Mouse (Mus musculus) heart, adult 2 months (tissue): ENCODE results near the gene Filip1l.
A peak's percentile ranks its signal among the peaks of the same experiment; 100 is the strongest.

ENCODE experiments used
- CTCF ChIP-seq: fragments of 200-600 bp; IDR thresholded peaks from 2 replicates; pipeline ENCODE4 v1.8.1; 2022; ENCODE audit warnings: antibody characterized with exemption, mild to moderate bottlenecking, moderate library complexity
- EP300 ChIP-seq: fragments of 200-500 bp; IDR thresholded peaks from 2 replicates; pipeline ENCODE4 v1.6.1; 2011; ENCODE audit warnings: low read depth, low read length, control low read depth; ENCODE audit not compliant: insufficient read depth
- POLR2A ChIP-seq: fragments of 200-500 bp; IDR thresholded peaks from 2 replicates; pipeline ENCODE4 v1.6.1; 2011; ENCODE audit warnings: mild to moderate bottlenecking, low read depth, low read length, control low read depth; ENCODE audit not compliant: insufficient read depth

- TF ChIP-seq CTCF = no peak
- no peak for TF ChIP-seq EP300
- TF ChIP-seq POLR2A = peak; percentile 58; the same call in 1 of the 2 replicates
Measured at GRCm38 (mm10) chr16:57352751-57353150, at the start of gene Filip1l.
